In the genomic region with DNA sequence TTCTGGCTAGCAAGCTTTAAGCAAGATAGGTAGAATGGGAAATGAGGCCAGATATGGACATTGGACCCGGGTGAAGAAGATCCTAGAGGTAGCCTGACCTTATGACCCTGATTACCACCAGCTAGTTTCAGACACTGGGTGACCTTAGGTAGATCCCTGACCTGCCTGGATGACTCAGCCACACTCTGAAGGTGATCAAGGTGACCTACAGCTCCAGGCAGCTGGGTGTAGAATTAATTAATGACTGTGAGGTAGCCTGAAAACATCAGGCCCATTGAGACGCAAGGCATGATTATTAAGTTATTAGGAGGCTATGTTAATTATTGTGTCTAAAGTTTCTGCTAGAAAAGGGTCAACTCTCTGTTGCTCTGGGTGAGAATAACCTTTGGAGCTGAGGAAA, we compare ENCODE assay signal across 16 mouse cellular contexts.
"Had no signal": no experiment of that assay in that cellular context is flagged by ENCODE, and none has a peak within 500 bp of the region (broad histone marks: within the 10 kb centered on the region; RNA-seq: fewer than 3 reads in every experiment).

No protein-coding gene starts in this region.

- ATAC-seq: midbrain, embryonic 13.5 days; midbrain, embryonic 15.5 days had no signal

- H3K4me1 ChIP-seq: megakaryocyte, embryonic 14.5 days; midbrain, embryonic 13.5 days; midbrain, embryonic 15.5 days; neural tube, embryonic 12.5 days; stomach, embryonic 15.5 days had no signal

- H3K4me2 ChIP-seq: lung, embryonic 14.5 days; midbrain, embryonic 11.5 days; midbrain, embryonic 13.5 days; midbrain, embryonic 15.5 days; neural tube, embryonic 12.5 days; stomach, embryonic 15.5 days had no signal

- H3K9ac ChIP-seq: lung, embryonic 14.5 days; midbrain, embryonic 13.5 days; midbrain, embryonic 15.5 days; neural tube, embryonic 12.5 days; stomach, embryonic 15.5 days had no signal

- DNase-seq: lung, adult 18-20 months; lung, embryonic 14.5 days; lung, postnatal 10 days; lung, postnatal 36 days; right cerebral cortex, postnatal 14 days; thymus, adult 2 months; thymus, postnatal 25 days; thymus, postnatal 4 days had no signal

- H3K27ac ChIP-seq: macrophage; midbrain, embryonic 13.5 days; midbrain, embryonic 15.5 days; neural tube, embryonic 12.5 days; stomach, embryonic 15.5 days; stomach, postnatal 0 days had no signal

- H3K27me3 ChIP-seq: midbrain, embryonic 13.5 days; midbrain, embryonic 15.5 days; neural tube, embryonic 12.5 days; stomach, embryonic 15.5 days had no signal

- H3K36me3 ChIP-seq: midbrain, embryonic 13.5 days; midbrain, embryonic 15.5 days; neural tube, embryonic 12.5 days; stomach, embryonic 15.5 days had no signal

- H3K9me3 ChIP-seq: megakaryocyte, embryonic 14.5 days; midbrain, embryonic 15.5 days; neural tube, embryonic 12.5 days; stomach, embryonic 15.5 days had no signal

- H3K4me3 ChIP-seq: megakaryocyte, embryonic 14.5 days; midbrain, embryonic 13.5 days; midbrain, embryonic 15.5 days; neural tube, embryonic 12.5 days; stomach, embryonic 15.5 days had no signal
